Mouse (Mus musculus) forebrain, postnatal 0 days (tissue): Measurements from ENCODE around the gene Nfu1. TPM values are rescaled to one million over a fixed set of nuclear protein-coding genes. Genes with fewer than 3 reads are reported as not detected.
"Not testable (repeated sequence)": the region's sequence is repeated elsewhere in the genome, so short reads cannot be mapped to it uniquely, and the experiment has no call there.

Source experiments
- ATAC-seq: fragments of 200-750 bp; cut with Nextera tagmentation; 2 replicates; pipeline ENCODE4 v1.8.0; 2017; ENCODE audit warnings: mild to moderate bottlenecking, moderate library complexity
- DNase-seq: peaks from one replicate; pipeline ENCODE4 v3.0.0-alpha.2; 2015
- H3K27ac ChIP-seq: fragments of 300-500 bp; sonication (generic); 2 replicates; pipeline ENCODE4 v1.5.1; 2014; ENCODE audit warnings: low read depth, mild to moderate bottlenecking, antibody characterized with exemption, low read length, moderate library complexity, mixed read lengths
- H3K27me3 ChIP-seq: fragments of 300-500 bp; sonication (generic); 2 replicates; pipeline ENCODE4 v1.6.1; 2014; ENCODE audit warnings: mild to moderate bottlenecking, low read length, mixed read lengths; ENCODE audit not compliant: insufficient read depth
- H3K36me3 ChIP-seq: fragments of 300-500 bp; sonication (generic); 2 replicates; pipeline ENCODE4 v1.6.1; 2014; ENCODE audit warnings: mild to moderate bottlenecking, moderate library complexity; ENCODE audit not compliant: insufficient read depth
- H3K4me1 ChIP-seq: fragments of 300-500 bp; sonication (generic); 2 replicates; pipeline ENCODE4 v1.6.1; 2014; ENCODE audit warnings: antibody characterized with exemption; ENCODE audit not compliant: insufficient read depth
- H3K4me2 ChIP-seq: fragments of 300-500 bp; sonication (generic); 2 replicates; pipeline ENCODE4 v1.6.1; 2014; ENCODE audit warnings: low read depth, mild to moderate bottlenecking, moderate library complexity
- H3K4me3 ChIP-seq: fragments of 300-500 bp; sonication (generic); 2 replicates; pipeline ENCODE4 v1.5.1; 2014; ENCODE audit warnings: low read depth, low read length, mixed read lengths
- H3K9ac ChIP-seq: fragments of 300-500 bp; sonication (generic); 2 replicates; pipeline ENCODE4 v1.6.1; 2014; ENCODE audit warnings: mild to moderate bottlenecking
- H3K9me3 ChIP-seq: fragments of 300-500 bp; sonication (generic); 2 replicates; pipeline ENCODE4 v1.6.1; 2016; ENCODE audit warnings: low read length
- CTCF ChIP-seq: sonication (generic); IDR thresholded peaks from 2 replicates; pipeline ENCODE4 v1.5.1; 2016; ENCODE audit warnings: antibody characterized with exemption, control low read depth, low read depth
- WGBS: fragments of 180-500 bp; shearing (Covaris S2); extraction: QIAGEN DNeasy Blood & Tissue Kit; methylation state at CpG from one replicate; pipeline ENCODE4 v1.1.7; 2014; 5-methylcytosine and 5-hydroxymethylcytosine counted together
- polyA plus RNA-seq: library from polyadenylated mRNA; unstranded; fragments of >200 nt; fragmentation: Nextera tagmentation; extraction: Ambion mirVana; gene quantifications from 2 replicates; pipeline ENCODE4 v1.2.1, GENCODE M21; 2015
- total RNA-seq: library from RNA; depleted of rRNA; stranded (reverse); fragments of >200 nt; gene quantifications from 2 replicates; pipeline ENCODE4 v1.2.3, GENCODE M21; 2014

Nfu1 gene
- total and polyA plus RNA-seq, 2 experiments from 2014 or later: 146 to 362 TPM

DNA sequence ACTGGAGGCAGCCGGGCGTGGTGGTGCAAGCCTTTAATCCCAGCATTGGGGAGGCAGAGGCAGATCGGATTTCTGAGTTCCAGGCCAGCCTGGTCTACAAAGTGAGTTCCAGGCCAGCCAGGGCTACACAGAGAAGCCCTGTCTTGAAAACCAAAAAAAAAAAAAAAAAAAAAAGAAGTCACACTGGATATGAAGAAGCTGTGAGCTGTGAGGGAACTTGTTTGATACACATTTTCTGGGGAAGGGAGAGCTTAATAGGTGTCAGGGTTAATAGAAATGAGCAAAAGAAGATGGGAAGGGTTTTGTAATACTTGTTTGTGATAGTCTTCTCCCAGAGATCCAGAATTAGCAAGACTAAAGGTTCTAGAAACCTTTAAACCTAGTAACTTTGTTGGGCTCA lies 36.5 kb downstream of the Nfu1 start:
- Histone ChIP-seq H3K27me3 (no peaks in the 10 kb centered on the region), H3K9me3 (no peaks in the 10 kb centered on the region), H3K9ac (no peak overlapping the region), H3K4me1 (peaks cover 15% of the 10 kb centered on the region; the same call in 1 of the 2 replicates), H3K4me3 (no peak overlapping the region), H3K4me2 (no peak overlapping the region), H3K27ac (no peak overlapping the region), H3K36me3 (peaks cover 10% of the 10 kb centered on the region; the same call in 1 of the 2 replicates)
- 77% methylated on average over 3 of the region's 3 CpGs for WGBS
- no peak for TF ChIP-seq CTCF
- DNase-seq (no peak), ATAC-seq (no peak)

DNA sequence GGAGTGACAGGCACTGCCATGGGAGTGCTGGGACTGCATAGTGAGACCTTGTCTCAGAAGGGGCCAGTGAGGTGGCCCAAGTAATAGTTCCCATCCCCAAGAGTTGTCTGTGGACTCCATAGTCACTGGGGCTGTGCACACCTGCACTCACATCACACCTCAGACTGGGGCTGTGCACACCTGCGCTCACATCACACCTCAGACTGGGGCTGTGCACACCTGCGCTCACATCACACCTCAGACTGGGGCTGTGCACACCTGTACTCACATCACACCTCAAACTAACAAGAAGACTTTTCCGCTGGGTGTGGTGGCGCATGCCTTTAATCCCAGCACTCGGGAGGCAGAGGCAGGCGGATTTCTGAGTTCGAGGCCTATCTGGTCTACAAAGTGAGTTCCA lies 39.7 kb downstream of the Nfu1 start:
- not testable (repeated sequence) for H3K9ac ChIP-seq, H3K4me2 ChIP-seq, H3K9me3 ChIP-seq, H3K4me3 ChIP-seq, DNase-seq, ATAC-seq, H3K27ac ChIP-seq, H3K27me3 ChIP-seq
- 95% methylated on average over 7 of the region's 7 CpGs for WGBS
- H3K4me1 ChIP-seq: peaks cover 11% of the 10 kb centered on the region; the same call in 1 of the 2 replicates
- H3K36me3 ChIP-seq: peaks cover 29% of the 10 kb centered on the region

DNA sequence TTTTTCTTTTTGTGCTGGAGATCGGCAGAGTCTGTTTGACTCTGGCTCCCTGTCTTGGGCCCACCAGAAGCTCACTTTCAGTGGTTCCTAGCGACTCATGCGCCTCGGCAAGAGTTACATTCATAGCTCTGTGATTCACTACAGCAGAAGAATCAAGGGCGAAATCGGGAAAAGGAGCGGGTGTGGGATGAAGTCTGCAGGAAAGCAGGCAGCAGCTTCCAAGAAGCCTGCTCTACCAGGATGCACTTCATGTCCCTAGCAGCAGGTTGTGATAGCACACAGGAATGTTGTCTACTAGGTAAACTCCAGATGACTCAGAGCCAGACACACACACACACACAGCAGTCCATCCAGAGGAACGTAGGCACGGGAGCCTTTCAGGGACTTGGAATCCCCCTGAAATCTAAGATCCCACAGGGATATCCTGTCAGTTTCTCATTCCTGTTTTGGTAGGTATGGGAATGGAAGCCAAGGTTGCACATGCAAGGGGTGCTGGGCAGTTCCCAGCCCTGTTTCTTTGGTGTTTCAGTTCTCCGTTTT lies 42.9 kb downstream of the Nfu1 start:
- Histone ChIP-seq H3K4me1 (no peaks in the 10 kb centered on the region), H3K4me3 (no peak overlapping the region), H3K4me2 (no peak overlapping the region), H3K27ac (no peak overlapping the region), H3K36me3 (peaks cover 51% of the 10 kb centered on the region), H3K9ac (no peak overlapping the region), H3K27me3 (no peaks in the 10 kb centered on the region), H3K9me3 (no peaks in the 10 kb centered on the region)
- no peak for DNase-seq
- WGBS: 95% methylated on average over 10 of the region's 10 CpGs
- no peak for TF ChIP-seq CTCF
- ATAC-seq: no peak

DNA sequence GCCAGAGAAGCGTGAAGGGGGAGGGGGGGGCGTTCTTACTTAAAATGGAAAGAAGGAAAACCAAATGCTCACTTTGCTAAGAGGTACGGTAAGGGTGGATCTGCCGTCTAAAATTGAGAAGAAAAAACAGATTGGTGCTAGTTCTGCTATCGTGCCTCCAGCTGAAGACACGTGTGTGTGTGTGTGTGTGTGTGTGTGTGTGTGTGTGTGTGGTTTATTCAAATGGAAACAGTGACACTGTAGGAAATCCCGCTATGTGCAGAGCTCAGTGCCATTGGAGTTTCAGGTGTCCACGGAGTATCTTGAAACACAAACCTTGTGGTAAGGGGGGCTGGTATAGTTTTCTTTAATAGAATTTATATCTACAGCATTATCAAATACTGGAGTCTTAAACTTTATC lies 45.2 kb downstream of the Nfu1 start:
- no peaks in the 10 kb centered on the region for H3K9me3 ChIP-seq
- WGBS: 82% methylated on average over 8 of the region's 8 CpGs
- no peak overlapping the region for H3K9ac ChIP-seq
- no peaks in the 10 kb centered on the region for H3K27me3 ChIP-seq
- no peak overlapping the region for H3K4me3 ChIP-seq
- peaks cover 61% of the 10 kb centered on the region for H3K36me3 ChIP-seq
- DNase-seq (no peak), ATAC-seq (no peak)
- no peak overlapping the region for H3K27ac ChIP-seq
- no peak overlapping the region for H3K4me2 ChIP-seq
- no peak for TF ChIP-seq CTCF
- H3K4me1 ChIP-seq: no peaks in the 10 kb centered on the region

DNA sequence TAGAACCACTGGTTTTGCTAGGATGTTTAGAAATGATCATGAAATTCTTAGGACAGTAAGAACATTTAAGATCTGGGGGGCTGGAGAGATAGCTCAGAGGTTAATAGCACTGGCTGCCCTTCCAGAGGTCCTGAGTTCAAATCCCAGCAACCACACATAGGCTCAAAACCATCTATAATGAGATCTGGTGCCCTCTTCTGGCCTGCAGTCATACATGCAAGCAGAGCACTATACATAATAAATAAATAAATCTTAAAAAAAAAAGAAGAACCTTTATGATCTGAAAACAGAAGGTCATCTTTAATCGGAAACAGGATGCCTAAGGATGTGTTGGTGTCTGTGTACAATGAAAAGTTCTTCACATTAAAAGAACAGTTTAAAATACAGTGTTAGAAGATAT lies 50.7 kb downstream of the Nfu1 start:
- H3K4me3 ChIP-seq: no peak overlapping the region
- ATAC-seq (no peak), DNase-seq (no peak)
- TF ChIP-seq CTCF: peak; percentile 29; the same call in 1 of the 2 replicates
- H3K9me3 ChIP-seq: no peaks in the 10 kb centered on the region
- H3K36me3 ChIP-seq: peaks cover 78% of the 10 kb centered on the region
- no peaks in the 10 kb centered on the region for H3K27me3 ChIP-seq
- H3K4me2 ChIP-seq: no peak overlapping the region
- H3K9ac ChIP-seq: no peak overlapping the region
- WGBS: 94% methylated on average over 1 of the region's 1 CpGs
- no peaks in the 10 kb centered on the region for H3K4me1 ChIP-seq
- no peak overlapping the region for H3K27ac ChIP-seq

DNA sequence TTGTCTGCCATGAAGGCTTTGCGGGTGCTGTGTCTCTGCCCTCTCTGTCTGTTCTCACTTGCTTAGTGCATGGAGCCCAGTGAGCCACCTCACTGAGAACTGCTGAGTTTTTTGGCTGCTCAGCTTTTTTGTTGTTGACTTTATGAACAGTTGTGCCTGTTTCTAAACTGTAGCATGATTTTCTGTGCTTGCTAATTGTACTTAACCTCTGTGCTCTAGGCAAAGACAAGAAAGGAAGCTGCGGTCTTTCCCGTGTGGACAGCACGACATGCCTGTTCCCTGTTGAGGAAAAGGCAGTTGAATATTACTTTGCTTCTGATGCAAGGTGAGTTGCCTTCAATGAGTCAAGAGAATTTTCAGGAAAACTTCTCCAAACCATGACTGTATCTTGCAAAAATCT lies 54.5 kb downstream of the Nfu1 start:
- 96% methylated on average over 4 of the region's 4 CpGs for WGBS

DNA sequence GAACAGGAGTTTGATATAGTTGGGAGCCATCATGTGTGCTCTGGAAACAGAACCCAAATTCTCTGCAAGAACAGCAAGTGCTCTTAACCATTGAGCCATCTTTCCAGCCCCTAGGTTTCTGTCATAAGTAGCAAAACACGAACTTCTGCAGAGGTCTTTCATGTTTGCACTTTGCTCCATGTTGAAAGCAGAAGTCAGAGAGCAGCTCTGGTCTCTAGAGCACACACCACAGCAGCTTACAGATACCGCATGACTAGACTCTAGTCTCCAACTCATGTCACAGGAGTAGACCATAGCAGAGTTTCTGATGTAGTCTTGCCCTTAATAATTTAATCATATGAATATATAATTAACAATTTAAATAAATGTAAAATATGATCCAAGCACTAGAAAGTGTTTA lies 59.2 kb downstream of the Nfu1 start:
- no peak overlapping the region for H3K4me2 ChIP-seq
- no peak overlapping the region for H3K4me3 ChIP-seq
- H3K9me3 ChIP-seq: no peaks in the 10 kb centered on the region
- TF ChIP-seq CTCF: no peak
- no peak overlapping the region for H3K9ac ChIP-seq
- no peak overlapping the region for H3K27ac ChIP-seq
- 91% methylated on average over 2 of the region's 2 CpGs for WGBS
- ATAC-seq (no peak), DNase-seq (no peak)
- no peaks in the 10 kb centered on the region for H3K27me3 ChIP-seq
- no peaks in the 10 kb centered on the region for H3K4me1 ChIP-seq
- peaks cover 66% of the 10 kb centered on the region for H3K36me3 ChIP-seq

More for the DNA sequence above, 54.5 kb downstream of the Nfu1 start:
- Histone ChIP-seq H3K9ac (no peak overlapping the region), H3K9me3 (no peaks in the 10 kb centered on the region), H3K4me1 (no peaks in the 10 kb centered on the region), H3K4me2 (no peak overlapping the region), H3K27ac (no peak overlapping the region), H3K4me3 (no peak overlapping the region), H3K27me3 (no peaks in the 10 kb centered on the region), H3K36me3 (peaks cover 69% of the 10 kb centered on the region)
- TF ChIP-seq CTCF: no peak
- DNase-seq: no peak
- ATAC-seq: no peak
